Mouse (Mus musculus): ENCODE results near the gene Dmd. TPM values are rescaled to one million over a fixed set of nuclear protein-coding genes. Genes with fewer than 3 reads are reported as not detected.

Dmd gene
- polyA plus RNA-seq, 1 experiment from 2014 or later: 20.7 TPM

DNA sequence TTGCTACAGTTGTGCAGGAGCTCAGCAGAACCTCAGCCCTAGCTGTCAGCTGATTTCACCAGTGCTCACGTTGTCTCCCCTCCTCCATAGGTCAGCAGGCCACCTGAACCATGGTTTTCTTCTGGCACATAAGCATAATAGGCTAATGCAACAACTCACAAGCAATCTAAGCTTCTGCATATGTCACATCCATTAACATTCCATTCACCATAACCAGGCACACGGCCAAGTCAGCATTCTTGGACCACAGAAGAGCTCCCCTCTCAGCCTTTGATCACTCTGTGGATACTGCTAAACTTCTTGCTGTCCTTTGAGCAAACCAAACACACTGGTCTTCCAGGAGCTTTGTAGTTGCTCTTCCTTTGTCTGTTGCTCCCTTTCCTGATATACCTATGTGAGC, 2238.9 kb downstream of the Dmd start:
- Histone ChIP-seq H3K27ac (no peak overlapping the region), H3K36me3 (no peaks in the 10 kb centered on the region), H3K27me3 (no peaks in the 10 kb centered on the region; the same call in 1 of the 2 replicates), H3K9ac (no peak overlapping the region), H3K9me3 (no peaks in the 10 kb centered on the region), H3K4me1 (no peaks in the 10 kb centered on the region), H3K4me2 (no peak overlapping the region), H3K4me3 (no peak overlapping the region)
- WGBS: 44% methylated on average over 2 of the region's 2 CpGs
- no peak for ATAC-seq (ENCODE audit: insufficient number of reproducible peaks, insufficient read depth, low FRiP score, low TSS enrichment, low read depth)

DNA sequence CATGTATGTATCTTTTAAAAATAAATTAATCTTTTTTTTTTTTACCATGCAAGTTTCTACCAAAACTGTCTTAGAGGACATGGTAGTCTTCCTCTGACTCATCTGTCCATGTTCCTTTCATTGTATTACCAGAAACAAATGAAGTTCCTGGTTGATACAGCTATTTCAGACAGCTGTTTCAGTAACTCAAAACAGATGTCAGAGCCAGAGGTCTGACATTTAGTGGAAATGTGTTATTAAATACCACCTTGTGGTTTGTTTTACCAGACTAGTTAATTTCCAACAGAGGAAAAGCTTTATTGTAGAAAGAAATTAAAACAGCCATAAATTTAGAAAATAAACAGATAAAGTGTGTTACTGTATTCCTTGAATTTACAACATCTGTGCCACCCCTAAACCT, 2245.2 kb downstream of the Dmd start:
- Histone ChIP-seq H3K4me2 (no peak overlapping the region), H3K9me3 (no peaks in the 10 kb centered on the region), H3K27me3 (peaks cover 9% of the 10 kb centered on the region; the same call in 1 of the 2 replicates), H3K36me3 (no peaks in the 10 kb centered on the region), H3K4me3 (no peak overlapping the region), H3K27ac (no peak overlapping the region), H3K4me1 (no peaks in the 10 kb centered on the region), H3K9ac (no peak overlapping the region)
- no peak for ATAC-seq (ENCODE audit: insufficient number of reproducible peaks, insufficient read depth, low FRiP score, low TSS enrichment, low read depth)

- Histone ChIP-seq H3K27me3 (peaks cover 9% of the 10 kb centered on the region; the same call in 1 of the 2 replicates), H3K27ac (no peak overlapping the region), H3K4me2 (no peak overlapping the region), H3K9ac (no peak overlapping the region), H3K9me3 (no peaks in the 10 kb centered on the region), H3K36me3 (no peaks in the 10 kb centered on the region), H3K4me3 (no peak overlapping the region), H3K4me1 (no peaks in the 10 kb centered on the region)
- no peak for ATAC-seq (ENCODE audit: insufficient number of reproducible peaks, insufficient read depth, low FRiP score, low TSS enrichment, low read depth)
- WGBS: 88% methylated on average over 5 of the region's 5 CpGs
Observed at GRCm38 (mm10) chrX:85197688-85198087, 2249.0 kb downstream of the Dmd start.

DNA sequence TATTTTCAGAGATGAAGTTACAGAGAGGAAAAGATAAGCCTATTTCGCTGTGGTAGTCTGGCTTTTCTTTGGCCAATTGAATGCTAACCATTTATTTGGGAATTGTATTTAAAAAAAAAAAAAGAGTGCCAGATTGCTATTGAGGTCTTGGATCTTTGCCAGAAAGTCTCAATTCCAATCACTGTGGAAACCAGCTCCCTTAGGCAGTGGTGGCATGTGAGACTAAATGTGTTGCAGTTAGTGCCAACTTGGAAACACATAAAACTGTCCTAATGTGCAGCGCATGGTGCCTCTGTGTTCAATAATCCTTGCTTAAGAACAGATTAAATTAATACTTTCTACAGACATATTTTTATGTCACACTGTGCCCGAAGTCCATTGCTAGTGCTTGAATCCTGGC, 2250.7 kb downstream of the Dmd start:
- WGBS: 71% methylated on average over 3 of the region's 3 CpGs
- Histone ChIP-seq H3K4me2 (no peak overlapping the region), H3K27me3 (peaks cover 9% of the 10 kb centered on the region; the same call in 1 of the 2 replicates), H3K4me3 (no peak overlapping the region), H3K36me3 (no peaks in the 10 kb centered on the region), H3K9ac (no peak overlapping the region), H3K9me3 (no peaks in the 10 kb centered on the region), H3K27ac (no peak overlapping the region), H3K4me1 (no peaks in the 10 kb centered on the region)
- ATAC-seq (ENCODE audit: insufficient number of reproducible peaks, insufficient read depth, low FRiP score, low TSS enrichment, low read depth): no peak

DNA sequence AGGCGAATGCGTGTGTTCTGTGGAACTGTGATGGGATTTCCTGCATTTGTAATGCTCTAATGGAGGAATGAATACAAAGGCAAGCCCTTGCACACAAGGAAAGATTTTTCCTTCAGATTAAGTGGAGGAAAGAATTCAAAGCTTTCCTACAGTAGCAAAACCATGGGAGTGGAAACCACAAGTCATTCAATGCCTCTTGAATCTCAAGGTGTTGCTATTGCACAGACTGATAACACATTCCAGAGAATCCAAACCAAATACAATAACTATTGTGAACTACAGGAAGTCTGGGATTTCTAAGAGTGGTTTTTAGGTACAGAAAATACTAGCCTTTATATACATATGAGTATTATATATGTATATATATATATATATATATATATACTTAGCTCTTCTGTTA, 2258.3 kb downstream of the Dmd start:
- WGBS: 89% methylated on average over 2 of the region's 2 CpGs
- H3K4me2 ChIP-seq: no peak overlapping the region

GRCm38 (mm10) chrX:85226883-85227282, 2278.2 kb downstream of the Dmd start:
- Histone ChIP-seq H3K9me3 (no peaks in the 10 kb centered on the region), H3K4me2 (no peak overlapping the region), H3K4me3 (no peak overlapping the region), H3K27ac (no peak overlapping the region), H3K9ac (no peak overlapping the region), H3K4me1 (no peaks in the 10 kb centered on the region), H3K36me3 (no peaks in the 10 kb centered on the region), H3K27me3 (peaks cover 8% of the 10 kb centered on the region; the same call in 1 of the 2 replicates)
- no peak for ATAC-seq (ENCODE audit: insufficient number of reproducible peaks, insufficient read depth, low FRiP score, low TSS enrichment, low read depth)

More for the DNA sequence above, 2258.3 kb downstream of the Dmd start:
- no peaks in the 10 kb centered on the region for H3K36me3 ChIP-seq
- H3K27ac ChIP-seq: no peak overlapping the region
- peaks cover 4% of the 10 kb centered on the region; the same call in 1 of the 2 replicates for H3K27me3 ChIP-seq
- no peaks in the 10 kb centered on the region for H3K4me1 ChIP-seq
- H3K4me3 ChIP-seq: no peak overlapping the region
- no peak overlapping the region for H3K9ac ChIP-seq
- ATAC-seq (ENCODE audit: insufficient number of reproducible peaks, insufficient read depth, low FRiP score, low TSS enrichment, low read depth): no peak
- H3K9me3 ChIP-seq: no peaks in the 10 kb centered on the region

- Histone ChIP-seq H3K9ac (no peak within 1 kb of the TSS), H3K4me1 (no peaks in the 10 kb centered on the region), H3K9me3 (no peaks in the 10 kb centered on the region), H3K27ac (no peak within 1 kb of the TSS), H3K27me3 (no peaks in the 10 kb centered on the region), H3K4me2 (no peak within 1 kb of the TSS), H3K36me3 (no peaks in the 10 kb centered on the region), H3K4me3 (no peak within 1 kb of the TSS)
- WGBS: 83% methylated on average over 2 of the region's 2 CpGs
- ATAC-seq (ENCODE audit: insufficient number of reproducible peaks, insufficient read depth, low FRiP score, low TSS enrichment, low read depth): no peak
Observed at GRCm38 (mm10) chrX:85249379-85249778, 2300.7 kb downstream of the Dmd start, which contains the start of gene Fthl17a. Fthl17a (plus strand) TSS chrX:85249679.

Measured in embryonic facial prominence, embryonic 13.5 days (tissue).